Mouse (Mus musculus) bone marrow, adult 2 months (tissue): ENCODE data around the gene Chst11. TPM values are rescaled to one million over a fixed set of nuclear protein-coding genes. Genes with fewer than 3 reads are reported as not detected.

Experiments
- H3K27ac ChIP-seq: fragments of 200-500 bp; 2 replicates; pipeline ENCODE4 v1.5.1; 2012; ENCODE audit warnings: low read depth, mild to moderate bottlenecking, control low read depth, inconsistent platforms, low read length; ENCODE audit not compliant: control insufficient read depth, poor library complexity, insufficient read depth
- H3K4me1 ChIP-seq: fragments of 200-500 bp; 2 replicates; pipeline ENCODE4 v1.6.1; 2011; ENCODE audit warnings: low read length; ENCODE audit not compliant: control insufficient read depth, insufficient read depth
- H3K4me3 ChIP-seq: fragments of 200-500 bp; replicated peaks from 2 replicates; pipeline ENCODE3; 2011; ENCODE audit warnings: mild to moderate bottlenecking, low read depth, low read length, control low read depth; ENCODE audit not compliant: control insufficient read depth
- CTCF ChIP-seq: fragments of 200-500 bp; IDR thresholded peaks from 2 replicates; pipeline ENCODE4 v1.5.1; 2011; ENCODE audit warnings: low read length, control low read depth; ENCODE audit not compliant: control insufficient read depth, insufficient read depth
- POLR2A ChIP-seq: fragments of 200-500 bp; IDR thresholded peaks from 2 replicates; pipeline ENCODE4 v1.6.1; 2011; ENCODE audit warnings: low read depth, mild to moderate bottlenecking, control low read depth, low read length, borderline replicate concordance; ENCODE audit not compliant: control insufficient read depth
- WGBS: fragments of 180-500 bp; shearing (Covaris S2); methylation state at CpG from one replicate; pipeline ENCODE4 v1.1.7; 2018; 5-methylcytosine and 5-hydroxymethylcytosine counted together
- polyA plus RNA-seq: library from polyadenylated mRNA; stranded (reverse); fragments of >200 nt; gene quantifications from 2 replicates; pipeline ENCODE4 v1.2.4, GENCODE M21; 2011; ENCODE audit warnings: low replicate concordance; ENCODE audit not compliant: missing spikeins, insufficient read depth, insufficient read length

The Chst11 gene
- polyA plus RNA-seq, 1 experiment, result 6.4 TPM

DNA sequence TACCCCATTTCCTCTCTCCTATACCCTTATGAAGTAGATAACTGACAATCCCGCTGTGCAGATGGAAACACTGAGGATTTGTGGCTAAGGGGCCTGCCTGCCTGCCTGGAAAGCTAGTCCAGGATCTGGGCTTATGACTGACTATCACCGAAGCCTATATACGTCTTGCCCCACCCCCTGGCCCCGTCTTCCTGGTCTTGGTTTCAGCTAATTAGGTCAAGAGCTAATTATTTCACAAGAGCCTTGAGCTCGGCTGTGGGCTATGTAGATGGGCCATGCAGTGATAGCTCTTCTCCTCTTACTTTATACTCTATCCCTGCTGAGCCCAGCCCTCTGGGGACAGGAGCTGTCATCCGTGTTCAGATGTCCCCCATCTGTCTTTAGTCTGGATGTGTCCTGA is 12.2 kb downstream of the Chst11 start:
- 52% methylated on average over 6 of the region's 6 CpGs for WGBS
- TF ChIP-seq POLR2A (no peak), CTCF (no peak)
- Histone ChIP-seq H3K4me1 (peaks cover 9% of the 10 kb centered on the region), H3K4me3 (no peak overlapping the region), H3K27ac (no peak overlapping the region)

GRCm38 (mm10) chr10:83000169-83000568 is 14.9 kb downstream of the Chst11 start:
- Histone ChIP-seq H3K4me1 (peaks cover 13% of the 10 kb centered on the region; the same call in 1 of the 2 replicates), H3K27ac (no peak overlapping the region), H3K4me3 (no peak overlapping the region)
- TF ChIP-seq CTCF (no peak), POLR2A (no peak)
- WGBS, result 55% methylated on average over 5 of the region's 5 CpGs

DNA sequence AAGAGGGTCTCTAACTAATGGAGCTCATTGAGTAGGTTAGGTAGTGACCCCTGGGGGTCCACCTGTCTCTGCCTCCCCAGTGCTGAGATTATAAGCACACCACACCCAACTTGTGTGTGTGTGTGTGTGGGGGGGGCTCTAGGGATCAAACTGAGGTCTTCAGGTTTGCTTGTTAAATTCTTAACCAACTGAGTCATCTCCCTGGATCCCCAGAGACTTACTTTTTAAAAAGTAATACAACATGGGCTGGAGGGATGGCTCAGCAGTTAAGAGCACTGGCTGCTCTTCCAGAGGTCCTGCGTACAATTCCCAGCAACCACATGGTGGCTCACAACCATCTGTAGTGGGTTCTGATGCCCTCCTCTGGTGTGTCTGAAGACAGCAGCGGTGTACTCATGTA is 15.4 kb downstream of the Chst11 start:
- H3K4me1 ChIP-seq, result peaks cover 16% of the 10 kb centered on the region
- TF ChIP-seq POLR2A (no peak), CTCF (no peak)
- H3K27ac ChIP-seq, result no peak overlapping the region
- WGBS, result 92% methylated on average over 2 of the region's 2 CpGs
- H3K4me3 ChIP-seq, result no peak overlapping the region

DNA sequence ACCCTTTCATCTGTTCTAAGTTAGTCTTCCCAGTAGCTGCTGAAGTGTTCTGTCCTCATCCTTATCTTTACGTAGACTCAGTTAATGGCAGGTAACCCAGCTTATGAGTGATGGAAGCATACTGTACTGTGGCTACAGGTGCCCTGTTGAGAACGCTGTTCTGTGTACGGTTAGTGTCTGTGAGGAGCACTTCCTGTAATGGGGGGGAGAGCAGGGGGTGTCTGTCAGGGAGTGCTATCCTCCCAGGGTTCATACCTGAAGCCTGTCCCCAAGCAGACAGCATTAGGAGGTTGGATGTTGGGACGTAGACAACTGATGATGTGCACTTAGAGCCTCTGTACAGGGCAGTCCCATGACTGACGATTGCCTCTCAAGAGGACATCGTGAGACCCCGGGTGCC is 18.6 kb downstream of the Chst11 start:
- peak overlapping the region; percentile 40; the same call in 1 of the 2 replicates for H3K27ac ChIP-seq
- H3K4me3 ChIP-seq, result no peak overlapping the region
- H3K4me1 ChIP-seq, result peaks cover 18% of the 10 kb centered on the region

DNA sequence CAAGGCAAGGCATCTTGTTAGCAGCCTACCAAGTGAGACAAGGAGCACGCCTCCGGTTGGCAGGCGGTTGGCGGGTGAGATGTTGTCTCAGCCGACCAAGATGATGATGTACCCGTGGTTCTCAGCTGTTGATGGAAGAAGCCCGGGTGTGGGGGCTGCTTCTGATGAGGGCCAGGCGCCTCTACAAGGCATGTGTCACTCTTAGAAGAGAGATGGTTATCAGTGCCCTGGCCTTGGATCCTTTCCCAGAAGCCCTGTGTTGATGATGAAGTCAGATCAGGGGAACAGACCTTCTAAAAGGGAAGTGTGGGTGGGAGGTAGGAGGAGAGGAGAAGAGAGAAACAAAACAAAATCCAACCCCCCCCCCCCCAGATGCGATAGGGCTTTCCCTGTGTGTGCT is 19.1 kb downstream of the Chst11 start:
- Histone ChIP-seq H3K4me1 (peaks cover 18% of the 10 kb centered on the region), H3K27ac (peak overlapping the region; percentile 40; the same call in 1 of the 2 replicates), H3K4me3 (no peak overlapping the region)
- WGBS, result 7% methylated on average over 9 of the region's 9 CpGs
- no peak for TF ChIP-seq CTCF
- TF ChIP-seq POLR2A, result no peak

More for the DNA sequence above, 18.6 kb downstream of the Chst11 start:
- TF ChIP-seq CTCF, result no peak
- TF ChIP-seq POLR2A, result no peak
- 47% methylated on average over 7 of the region's 7 CpGs for WGBS

GRCm38 (mm10) chr10:83005003-83005402 is 19.7 kb downstream of the Chst11 start:
- WGBS, result 11% methylated on average over 4 of the region's 4 CpGs
- no peak overlapping the region for H3K4me3 ChIP-seq
- H3K27ac ChIP-seq, result peak overlapping the region; percentile 80
- peaks cover 18% of the 10 kb centered on the region for H3K4me1 ChIP-seq
- TF ChIP-seq CTCF, result no peak
- TF ChIP-seq POLR2A, result no peak

- Histone ChIP-seq H3K4me3 (no peak overlapping the region), H3K4me1 (peaks cover 18% of the 10 kb centered on the region), H3K27ac (peak overlapping the region; percentile 16; the same call in 1 of the 2 replicates)
- TF ChIP-seq POLR2A, result no peak
- no peak for TF ChIP-seq CTCF
- WGBS, result 16% methylated on average over 8 of the region's 8 CpGs
These were observed 21.0 kb downstream of the Chst11 start for GRCm38 (mm10) chr10:83006258-83006657.

- Histone ChIP-seq H3K4me3 (no peak overlapping the region), H3K4me1 (peaks cover 7% of the 10 kb centered on the region), H3K27ac (peak overlapping the region; percentile 24)
- TF ChIP-seq POLR2A, result no peak
- no peak for TF ChIP-seq CTCF
- whole genome bisulfite sequencing, result 64% methylated on average over 4 of the region's 4 CpGs
These were observed 28.7 kb downstream of the Chst11 start for GRCm38 (mm10) chr10:83013984-83014383.

DNA sequence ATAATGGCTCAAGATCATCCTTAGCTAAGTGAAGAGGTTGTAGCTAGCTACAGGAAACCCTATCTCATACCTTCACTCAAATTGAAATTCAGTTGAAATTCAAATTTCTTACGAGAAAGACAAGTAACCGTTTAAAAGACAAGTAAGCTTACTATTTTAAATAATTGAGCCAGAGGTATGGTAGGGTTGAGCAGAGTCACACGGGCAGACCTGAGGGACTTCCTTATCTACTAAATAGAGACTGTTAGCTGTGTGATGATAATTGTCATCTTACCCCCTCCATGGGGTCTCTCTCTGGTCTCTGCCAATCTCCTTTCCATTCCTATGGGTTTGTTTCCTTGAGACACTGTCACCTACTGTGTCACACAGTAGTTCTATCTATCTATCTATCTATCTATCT is 30.6 kb downstream of the Chst11 start:
- 65% methylated on average over 3 of the region's 3 CpGs for WGBS
- TF ChIP-seq POLR2A (no peak), CTCF (no peak)
- H3K4me3 ChIP-seq, result no peak overlapping the region
- peaks cover 10% of the 10 kb centered on the region for H3K4me1 ChIP-seq
- no peak overlapping the region for H3K27ac ChIP-seq
